Mouse (Mus musculus) megakaryocyte, embryonic 14.5 days (primary cell): Measurements from ENCODE around the gene Frmpd1.

Source experiments
- FLI1 ChIP-seq: IDR thresholded peaks from 2 replicates; pipeline ENCODE4 v1.6.1; 2012; ENCODE audit warnings: low read length, inconsistent platforms, mixed read lengths
- GATA1 ChIP-seq: IDR thresholded peaks from 3 replicates; pipeline ENCODE4 v1.6.1; 2012; ENCODE audit warnings: mixed read lengths, low read length, inconsistent platforms, borderline replicate concordance

DNA sequence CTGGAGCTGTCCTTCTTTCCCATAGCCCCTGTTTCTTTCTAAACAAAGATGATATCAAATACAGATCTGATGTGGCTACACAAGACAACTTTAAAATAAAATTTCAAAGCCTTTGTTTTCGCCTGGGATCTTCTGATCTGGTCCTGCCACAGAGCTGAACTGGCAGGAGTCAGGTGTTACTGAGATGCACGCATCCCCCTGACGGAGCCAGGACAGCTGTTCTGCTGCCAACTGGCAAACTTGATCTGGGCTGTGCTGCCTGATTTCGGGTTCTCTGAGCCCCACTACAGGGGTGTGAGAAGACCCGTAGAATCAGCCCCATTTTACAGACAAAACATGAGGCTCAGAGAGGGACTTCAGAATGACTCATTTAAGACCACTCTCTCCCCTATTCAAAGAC, 45.6 kb downstream of the Frmpd1 start:
- TF ChIP-seq GATA1 (no peak), FLI1 (no peak)
